Mouse (Mus musculus): ENCODE data around the gene Fbxw21. TPM values are rescaled to one million over a fixed set of nuclear protein-coding genes. Genes with fewer than 3 reads are reported as not detected.

Gene Fbxw21
- total RNA-seq, 2 experiments from 2014 or later = not detected

- no peak for DNase-seq (ENCODE audit: low spot score in 2 of 2)
Observed at GRCm38 (mm10) chr9:109092799-109093198, 69.0 kb downstream of the Fbxw21 start.

GRCm38 (mm10) chr9:109091802-109092201 lies 70.0 kb downstream of the Fbxw21 start:
- DNase-seq (ENCODE audit: low spot score in 2 of 2) = no peak

- DNase-seq (ENCODE audit: low spot score in 2 of 2) = no peak
Observed at GRCm38 (mm10) chr9:109090446-109090845, 71.4 kb downstream of the Fbxw21 start.

Other genes with a start within 250 kb of the Fbxw21 start
- under 1 TPM; 0.37 to 0.43 TPM for gene Tmem89, start 247.4 kb downstream of the Fbxw21 start, total RNA-seq (2021)
- gene Uqcrc1, start 225.4 kb downstream of the Fbxw21 start, total RNA-seq (2021) = 100 to 1,000 TPM; 388 to 394 TPM
- 1 to 10 TPM; 5.0 TPM for gene Col7a1, start 208.5 kb downstream of the Fbxw21 start, total RNA-seq (2021)
- gene Ucn2, start 176.0 kb downstream of the Fbxw21 start, total RNA-seq (2021) = not detected
- gene Pfkfb4, start 170.3 kb downstream of the Fbxw21 start, total RNA-seq (2021) = 10 to 100 TPM; 13.7 to 17.8 TPM
- gene Shisa5, start 123.5 kb downstream of the Fbxw21 start, total RNA-seq (2021) = 10 to 100 TPM; 42.5 to 49.9 TPM
- gene Trex1, start 102.3 kb downstream of the Fbxw21 start, total RNA-seq (2021) = 10 to 100 TPM in 1 of 2 experiments, 1 to 10 TPM in 1; 9.9 to 10.8 TPM
- gene Atrip, start 87.9 kb downstream of the Fbxw21 start, total RNA-seq (2021) = 10 to 100 TPM; 27.3 to 31.7 TPM
- 1 to 10 TPM; 7.4 to 9.4 TPM for gene Ccdc51, start 79.5 kb downstream of the Fbxw21 start, total RNA-seq (2021)
- gene Tma7, start 79.5 kb downstream of the Fbxw21 start, total RNA-seq (2021) = 100 to 1,000 TPM; 304 to 316 TPM
- gene Plxnb1, start 66.7 kb downstream of the Fbxw21 start, total RNA-seq (2021) = 10 to 100 TPM; 90.5 to 91.9 TPM
- not detected for gene Fbxw13, start 33.9 kb upstream of the Fbxw21 start, total RNA-seq (2021)
- gene Fbxw20, start 72.7 kb upstream of the Fbxw21 start, total RNA-seq (2021) = not detected
- not detected for gene Fbxw14, start 125.6 kb upstream of the Fbxw21 start, total RNA-seq (2021)
- not detected for gene Fbxw28, start 177.6 kb upstream of the Fbxw21 start, total RNA-seq (2021)
- gene Fbxw22, start 242.3 kb upstream of the Fbxw21 start, total RNA-seq (2021) = not detected

Measured in layer of hippocampus, postnatal 14 days (tissue).